In the genomic region with DNA sequence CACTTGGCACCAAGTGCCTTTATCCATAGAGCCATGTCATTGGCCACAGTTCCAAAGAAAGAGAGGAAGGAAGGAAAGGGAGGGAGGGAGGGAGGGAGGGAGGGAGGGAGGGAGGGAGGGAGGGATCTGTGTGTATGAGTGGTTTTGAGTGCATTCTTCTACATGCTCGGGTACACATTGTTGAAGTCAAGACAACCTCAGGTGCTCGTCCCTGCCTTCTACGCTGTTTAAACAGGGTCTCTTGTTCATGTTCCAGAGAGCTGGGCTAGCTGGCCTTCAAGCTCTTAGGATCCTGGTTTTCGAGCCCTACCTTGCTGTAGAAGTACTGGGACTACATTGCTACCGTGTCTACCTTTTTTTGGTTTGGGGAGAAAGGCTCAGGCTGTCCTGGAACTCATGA, we compare ENCODE assay signal across 9 mouse cellular contexts. TPM values are rescaled to one million over a fixed set of nuclear protein-coding genes. Genes with fewer than 3 reads are reported as not detected.
A peak's percentile ranks its signal among the peaks of the same experiment; 100 is the strongest.
DNase-seq lines count a peak whose midpoint lies in the region; ATAC-seq and TF ChIP-seq lines count a peak whose summit lies in the region.
"Not testable (repeated sequence)": the region's sequence is repeated elsewhere in the genome, so short reads cannot be mapped to it uniquely, and the experiment has no call there.
"Had no signal": no experiment of that assay in that cellular context is flagged by ENCODE, and none has a peak within 500 bp of the region (broad histone marks: within the 10 kb centered on the region; RNA-seq: fewer than 3 reads in every experiment).

No protein-coding gene starts in this region.

- not testable (repeated sequence) for H3K36me3 ChIP-seq in lung, embryonic 16.5 days (ENCODE audit: control insufficient read depth, insufficient read depth, low read length); lung, postnatal 0 days (ENCODE audit: insufficient read depth, low read length)

- WGBS in lung, embryonic 16.5 days: no CpG with 5 or more reads among the region's 5 CpGs
- no CpG with 5 or more reads among the region's 5 CpGs for WGBS in lung, postnatal 0 days

- not testable (repeated sequence) for DNase-seq in lung, postnatal 0 days (ENCODE audit: low spot score)

- not testable (repeated sequence) for H3K9me3 ChIP-seq in lung, embryonic 16.5 days (ENCODE audit: control insufficient read depth, low read length); lung, postnatal 0 days (ENCODE audit: low read length)

- not testable (repeated sequence) for H3K27me3 ChIP-seq in lung, embryonic 16.5 days (ENCODE audit: control insufficient read depth, insufficient read depth, low read depth, low read length); lung, postnatal 0 days (replicated peaks; ENCODE audit: insufficient read depth, low read length)

- not testable (repeated sequence) for H3K9ac ChIP-seq in lung, embryonic 16.5 days (ENCODE audit: low read length); lung, postnatal 0 days (replicated peaks; ENCODE audit: low read depth)

- H3K4me1 ChIP-seq in lung, embryonic 16.5 days (replicated peaks; ENCODE audit: control insufficient read depth, insufficient read depth, low read length); lung, postnatal 0 days (ENCODE audit: insufficient read depth, low read depth, low read length): not testable (repeated sequence)

- peak; percentile 74; the same call in 1 of the 2 replicates for ATAC-seq in lung, embryonic 16.5 days (ENCODE audit: low read depth)
- ATAC-seq in lung, postnatal 0 days: peak; percentile 87

- H3K4me2 ChIP-seq in lung, embryonic 16.5 days (ENCODE audit: low read depth, low read length); lung, postnatal 0 days (replicated peaks; ENCODE audit: low read depth, low read length): not testable (repeated sequence)

- not testable (repeated sequence) for TF ChIP-seq EP300 in lung, postnatal 0 days (IDR thresholded peaks at IDR 0.05)

- H3K4me3 ChIP-seq in lung, embryonic 16.5 days (ENCODE audit: low read length); lung, postnatal 0 days (ENCODE audit: low read depth, low read length): not testable (repeated sequence)

- not testable (repeated sequence) for TF ChIP-seq CTCF in lung, postnatal 0 days (IDR thresholded peaks at IDR 0.05)

- not testable (repeated sequence) for H3K27ac ChIP-seq in lung, embryonic 16.5 days (ENCODE audit: low read length); lung, postnatal 0 days (ENCODE audit: low read length)

RNA-seq across cellular contexts. Expression of gene 1700047I17Rik2, which starts 10.3 kb away (rescaled TPM):
- 5.1 and 8.8 TPM in 2 replicates for polyA plus RNA-seq in lung, embryonic 16.5 days (2015; fragmentation: Nextera tagmentation; extraction: Ambion mirVana)
- polyA plus RNA-seq in lung, postnatal 0 days (2015; fragmentation: Nextera tagmentation; extraction: Ambion mirVana): not detected in 2 replicates
- polyA plus RNA-seq: activated CD4-positive, CD25-positive, alpha-beta regulatory T cell, adult 4 months; adrenal gland, adult 2 months; brain, embryonic 14.5 days; C2C12; cerebellum, adult 2 months; G1E; Patski had no signal

RNA-seq across cellular contexts. Expression of gene Srp54b, which starts 34.2 kb away (rescaled TPM):
- polyA plus RNA-seq in lung, embryonic 16.5 days (2015; fragmentation: Nextera tagmentation; extraction: Ambion mirVana): 52.7 and 54.6 TPM in 2 replicates
- 41.1 and 47.5 TPM in 2 replicates for polyA plus RNA-seq in lung, postnatal 0 days (2015; fragmentation: Nextera tagmentation; extraction: Ambion mirVana)

RNA-seq across cellular contexts. Expression of gene Srp54c, which starts 40.8 kb away (rescaled TPM):
- polyA plus RNA-seq in lung, embryonic 16.5 days (2015; fragmentation: Nextera tagmentation; extraction: Ambion mirVana): 63.8 and 72.7 TPM in 2 replicates
- 52.8 and 57.9 TPM in 2 replicates for polyA plus RNA-seq in lung, postnatal 0 days (2015; fragmentation: Nextera tagmentation; extraction: Ambion mirVana)
